ENCODE assay signal across 10 mouse cellular contexts in the genomic region with DNA sequence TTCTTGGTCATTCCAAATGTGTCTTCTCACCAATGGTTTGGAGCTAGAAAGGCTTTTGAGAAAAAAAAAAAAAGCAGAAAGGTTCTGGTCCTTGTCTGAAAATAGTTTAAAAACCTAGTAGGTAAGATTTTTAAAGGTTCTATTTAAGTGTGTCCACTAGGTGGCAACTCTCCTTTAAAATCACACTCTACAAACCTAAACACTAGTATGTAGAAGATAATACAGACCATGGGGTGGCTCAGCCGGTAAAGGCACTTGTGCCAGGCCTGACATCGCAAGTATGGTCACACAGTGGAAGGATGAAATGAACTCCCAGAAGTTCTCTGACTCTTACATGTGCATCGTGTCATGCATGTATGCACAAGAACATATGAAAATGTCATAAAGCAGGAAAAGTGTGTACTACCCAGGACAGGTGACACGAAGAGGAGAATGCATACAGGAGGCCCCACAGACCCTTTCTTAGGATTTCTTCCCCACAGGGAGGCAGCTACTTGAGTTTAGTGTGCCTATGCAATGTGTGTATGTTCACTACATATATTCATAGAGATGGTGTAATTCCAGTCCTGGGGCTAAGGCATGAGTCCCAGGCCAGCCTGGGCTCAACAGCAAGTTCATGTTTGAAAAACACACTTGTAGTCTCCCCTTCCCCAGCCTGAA. TPM values are rescaled to one million over a fixed set of nuclear protein-coding genes. Genes with fewer than 3 reads are reported as not detected.
DNase-seq lines count a peak whose midpoint lies in the region; ATAC-seq and TF ChIP-seq lines count a peak whose summit lies in the region.
"Had no signal": no experiment of that assay in that cellular context is flagged by ENCODE, and none has a peak within 500 bp of the region (broad histone marks: within the 10 kb centered on the region; RNA-seq: fewer than 3 reads in every experiment).

No protein-coding gene starts in this region.

- CTCF ChIA-PET in Patski (lab: Charles Lee): interaction anchor here (0.7 to 2.5 kb wide), 10 partner anchors 12 to 194 kb away, joined by 3 to 9 read pairs (median 5); no protein-coding TSS in a partner anchor

- peak; percentile 57 for TF ChIP-seq CTCF in Patski (IDR thresholded peaks at IDR 0.05)

- H3K27me3 ChIP-seq in Patski: no peaks in the 10 kb centered on the region
- H3K27me3 ChIP-seq: neural tube, embryonic 12.5 days had no signal

- peak; percentile 7 to 18 for DNase-seq in heart, postnatal 10 days
- DNase-seq in heart, postnatal 25 days (ENCODE audit: low spot score): no peak
- DNase-seq in A20 (ENCODE audit: low read depth, low spot score): peak; percentile 50
- DNase-seq in Patski (ENCODE audit: low read depth, low spot score): no peak
- peak; percentile 46 for DNase-seq in induced T-regulatory cell, adult 2 months (ENCODE audit: low read depth)
- peak; percentile 31 for DNase-seq in telencephalon, adult 2 months (ENCODE audit: low read depth, low spot score)
- no peak for DNase-seq in neural tube, embryonic 10.5 days (ENCODE audit: extremely low spot score, low spot score)
- no peak for DNase-seq in thymus, postnatal 4 days

- POLR2A ChIA-PET in Patski (lab: Charles Lee): interaction anchor here (1.3 kb wide), 1 partner anchor 25 kb away, joined by 3 read pairs; no protein-coding TSS in a partner anchor

- ATAC-seq in Patski: no peak

- intact Hi-C loops in heart, postnatal 10 days (cut with DNase I): loop anchor here (2.0 to 5.0 kb wide), 2 partner anchors 59 to 111 kb away; no protein-coding TSS in a partner anchor
- intact Hi-C loops in heart, postnatal 25 days (cut with DNase I): loop anchor here (2.0 to 5.0 kb wide), 2 partner anchors 111 to 194 kb away; no protein-coding TSS in a partner anchor

- in situ Hi-C loops in Patski (cut with MboI; ENCODE audit: low pct_unique_long_range_greater_than_20kb): loop anchor here (10.0 kb wide), 1 partner anchor 61 kb away; no protein-coding TSS in a partner anchor

RNA-seq across cellular contexts. Expression of gene Tmprss12, which starts 17.3 kb away (rescaled TPM):
- total RNA-seq in heart, postnatal 10 days (2021): not detected
- not detected for total RNA-seq in heart, postnatal 25 days (2021)
- not detected for polyA plus RNA-seq in Patski (2021)
- total RNA-seq: layer of hippocampus, adult 18-20 months had no signal
- polyA plus RNA-seq: neural tube, embryonic 12.5 days had no signal

RNA-seq across cellular contexts. Expression of gene Atf1, which starts 35.8 kb away (rescaled TPM):
- total RNA-seq in heart, postnatal 10 days (2021): 10 to 100 TPM; 45.8 to 52.5 TPM
- 10 to 100 TPM; 46.0 to 51.8 TPM for total RNA-seq in heart, postnatal 25 days (2021)
- polyA plus RNA-seq in Patski (2021): 61.2 TPM

RNA-seq across cellular contexts. Expression of gene Mettl7a1, which starts 40.6 kb away (rescaled TPM):
- 10 to 100 TPM; 19.6 to 22.9 TPM for total RNA-seq in heart, postnatal 10 days (2021)
- total RNA-seq in heart, postnatal 25 days (2021): 10 to 100 TPM; 46.8 to 52.7 TPM
- 567 TPM for polyA plus RNA-seq in Patski (2021)

Comparison
In these comparisons a context has a peak if more than half of its experiments do, and no peak if none do; other contexts are left out.
1. DNase-seq: peak in heart, postnatal 10 days (2 of 2), A20 (single experiment), induced T-regulatory cell, adult 2 months (single experiment) and telencephalon, adult 2 months (single experiment); none in heart, postnatal 25 days (single experiment), Patski (single experiment), neural tube, embryonic 10.5 days (single experiment) and thymus, postnatal 4 days (single experiment).